Mouse (Mus musculus): ENCODE results near the gene AC129217.1.
A peak's percentile ranks its signal among the peaks of the same experiment; 100 is the strongest.

AC129217.1 gene

DNA sequence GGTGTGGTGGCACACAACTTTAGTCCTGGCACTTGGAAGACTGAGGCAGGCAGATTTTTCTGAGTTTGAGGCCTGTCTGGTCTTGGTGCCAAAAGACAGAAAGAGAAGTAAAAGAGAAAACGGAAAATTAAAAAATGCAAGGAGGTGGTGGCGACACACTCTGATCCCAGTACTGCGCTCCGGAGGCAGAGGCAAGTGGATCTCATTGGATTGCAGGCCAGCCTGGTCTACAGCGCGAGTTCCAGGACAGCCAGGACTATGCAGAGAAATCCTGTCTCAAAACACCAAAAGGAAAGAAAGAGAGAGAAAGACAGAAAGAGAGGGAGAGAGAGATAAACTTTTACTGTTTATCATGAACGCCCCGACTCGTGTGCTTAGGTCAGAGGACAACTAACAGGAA is 41.3 kb downstream of the AC129217.1 start:
- H3K9me3 ChIP-seq (ENCODE audit: low read length): no peaks in the 10 kb centered on the region
- TF ChIP-seq POU5F1 (IDR thresholded peaks at IDR 0.05; ENCODE audit: borderline replicate concordance, low read length) (no peak), NANOG (IDR thresholded peaks at IDR 0.05; ENCODE audit: borderline replicate concordance, low read length) (no peak), CTCF (conservative IDR thresholded peaks at IDR 0.05; ENCODE audit: low read length) (no peak)
- peaks cover 46% of the 10 kb centered on the region for H3K4me1 ChIP-seq (replicated peaks; ENCODE audit: low read depth, low read length)
- no peaks in the 10 kb centered on the region for H3K27me3 ChIP-seq (ENCODE audit: insufficient read depth, low read length)
- H3K36me3 ChIP-seq (ENCODE audit: insufficient read depth, low read length): peaks cover 38% of the 10 kb centered on the region
- H3K4me3 ChIP-seq (replicated peaks; ENCODE audit: low read length): peak overlapping the region; percentile 100

DNA sequence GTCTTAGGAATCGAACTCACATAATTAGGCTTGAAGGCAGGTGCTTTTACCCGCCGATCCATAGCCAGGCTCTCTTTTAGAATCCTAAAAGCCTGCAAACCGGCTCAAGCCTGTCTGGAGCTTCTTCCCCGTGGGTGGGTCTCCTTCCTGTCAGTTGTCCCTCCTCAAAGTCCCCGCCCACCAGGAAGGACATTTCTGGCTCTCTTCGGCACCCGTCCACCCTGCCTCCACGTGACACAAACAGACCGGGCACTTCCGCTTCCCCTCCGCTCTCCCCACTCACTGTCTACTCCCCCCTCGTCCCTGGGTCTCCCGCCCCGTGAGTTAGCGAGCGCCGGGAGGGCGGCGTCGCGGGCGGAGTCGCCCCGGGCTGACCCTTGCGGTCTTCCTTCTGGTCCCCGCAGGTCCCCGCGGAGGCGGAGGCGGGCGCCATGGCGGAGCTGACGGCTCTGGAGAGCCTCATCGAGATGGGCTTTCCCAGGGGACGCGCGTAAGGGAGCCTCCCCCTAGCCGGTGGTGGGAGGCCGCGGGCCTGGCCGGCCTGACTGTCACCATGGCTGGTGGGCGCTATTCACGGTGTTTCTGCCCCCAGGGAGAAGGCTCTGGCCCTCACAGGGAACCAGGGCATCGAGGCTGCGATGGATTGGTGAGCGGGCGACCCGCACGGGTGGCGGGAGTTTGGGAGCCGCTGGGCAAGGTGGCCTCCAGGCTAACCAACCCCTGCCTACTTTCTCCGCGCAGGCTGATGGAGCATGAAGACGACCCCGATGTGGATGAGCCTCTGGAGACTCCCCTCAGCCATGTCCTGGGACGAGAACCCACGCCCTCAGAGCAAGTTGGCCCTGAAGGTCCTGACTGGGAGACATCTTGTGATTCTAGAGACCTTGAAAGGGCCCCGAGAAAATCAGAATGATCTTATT is 42.0 kb downstream of the AC129217.1 start, which contains the start of gene Ubxn1:
Ubxn1 (plus strand) TSS at position 230 of the 920 bp plus-strand sequence.
- Histone ChIP-seq H3K9me3 (ENCODE audit: low read length) (no peaks in the 10 kb centered on the region), H3K4me1 (replicated peaks; ENCODE audit: low read depth, low read length) (peaks cover 46% of the 10 kb centered on the region), H3K27me3 (ENCODE audit: insufficient read depth, low read length) (no peaks in the 10 kb centered on the region), H3K36me3 (ENCODE audit: insufficient read depth, low read length) (peaks cover 45% of the 10 kb centered on the region), H3K4me3 (replicated peaks; ENCODE audit: low read length) (peak within 1 kb of the TSS; percentile 100)
- TF ChIP-seq CTCF (conservative IDR thresholded peaks at IDR 0.05; ENCODE audit: low read length) (no peak), POU5F1 (IDR thresholded peaks at IDR 0.05; ENCODE audit: borderline replicate concordance, low read length) (no peak), NANOG (IDR thresholded peaks at IDR 0.05; ENCODE audit: borderline replicate concordance, low read length) (no peak)

DNA sequence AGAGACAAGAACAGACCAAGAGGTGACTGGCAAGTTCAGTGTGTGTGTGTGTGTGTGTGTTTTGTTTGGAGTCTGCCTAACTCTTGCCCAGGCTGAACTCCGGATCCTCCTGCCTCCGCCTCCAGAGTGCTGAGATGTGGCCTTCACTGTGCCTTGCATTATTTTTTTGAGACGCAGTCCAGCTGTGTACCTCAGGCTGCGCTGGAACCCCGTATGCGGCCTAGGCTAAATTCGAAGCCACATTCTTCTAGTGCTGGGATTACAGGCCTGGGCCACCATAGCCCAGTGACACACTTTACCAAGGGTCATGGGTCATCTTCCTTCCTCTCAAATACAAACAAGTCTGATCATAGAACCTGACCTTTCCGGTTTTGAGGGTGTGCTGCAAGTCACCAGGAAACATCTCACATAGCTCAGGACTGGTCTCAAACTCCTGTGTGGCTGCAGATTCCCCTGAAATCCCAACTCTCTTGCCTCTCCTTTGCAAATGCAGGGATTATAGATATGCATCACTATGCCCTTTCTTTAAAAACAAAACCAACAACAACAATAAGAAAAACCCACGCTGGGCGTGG is 42.8 kb downstream of the AC129217.1 start:
- H3K4me1 ChIP-seq (replicated peaks; ENCODE audit: low read depth, low read length): peaks cover 46% of the 10 kb centered on the region
- no peak for TF ChIP-seq NANOG (IDR thresholded peaks at IDR 0.05; ENCODE audit: borderline replicate concordance, low read length)
- TF ChIP-seq CTCF (conservative IDR thresholded peaks at IDR 0.05; ENCODE audit: low read length): no peak
- TF ChIP-seq POU5F1 (IDR thresholded peaks at IDR 0.05; ENCODE audit: borderline replicate concordance, low read length): no peak
- peak overlapping the region; percentile 100 for H3K4me3 ChIP-seq (replicated peaks; ENCODE audit: low read length)
- H3K27me3 ChIP-seq (ENCODE audit: insufficient read depth, low read length): no peaks in the 10 kb centered on the region
- no peaks in the 10 kb centered on the region for H3K9me3 ChIP-seq (ENCODE audit: low read length)
- H3K36me3 ChIP-seq (ENCODE audit: insufficient read depth, low read length): peaks cover 53% of the 10 kb centered on the region

DNA sequence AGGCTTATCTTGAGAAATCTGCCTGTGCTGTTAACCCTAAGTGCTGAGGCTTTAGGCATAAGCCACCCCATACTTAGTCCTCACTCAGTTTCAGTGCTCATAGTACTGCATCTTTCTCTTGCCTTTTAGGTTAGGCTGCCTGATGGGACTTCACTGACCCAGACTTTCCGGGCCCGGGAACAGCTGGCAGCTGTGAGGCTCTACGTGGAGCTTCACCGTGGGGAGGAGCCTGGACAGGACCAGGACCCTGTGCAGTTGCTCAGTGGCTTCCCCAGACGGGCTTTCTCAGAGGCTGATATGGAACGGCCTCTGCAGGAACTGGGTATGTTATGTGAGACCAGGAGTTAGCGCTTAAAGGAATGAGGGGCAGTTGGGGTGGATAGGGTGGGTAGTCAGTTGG is 45.5 kb downstream of the AC129217.1 start:
- peaks cover 80% of the 10 kb centered on the region for H3K36me3 ChIP-seq (ENCODE audit: insufficient read depth, low read length)
- no peaks in the 10 kb centered on the region for H3K27me3 ChIP-seq (ENCODE audit: insufficient read depth, low read length)
- TF ChIP-seq POU5F1 (IDR thresholded peaks at IDR 0.05; ENCODE audit: borderline replicate concordance, low read length) (no peak), NANOG (IDR thresholded peaks at IDR 0.05; ENCODE audit: borderline replicate concordance, low read length) (no peak), CTCF (conservative IDR thresholded peaks at IDR 0.05; ENCODE audit: low read length) (no peak)
- no peaks in the 10 kb centered on the region for H3K9me3 ChIP-seq (ENCODE audit: low read length)
- peaks cover 52% of the 10 kb centered on the region for H3K4me1 ChIP-seq (replicated peaks; ENCODE audit: low read depth, low read length)
- no peak overlapping the region for H3K4me3 ChIP-seq (replicated peaks; ENCODE audit: low read length)

DNA sequence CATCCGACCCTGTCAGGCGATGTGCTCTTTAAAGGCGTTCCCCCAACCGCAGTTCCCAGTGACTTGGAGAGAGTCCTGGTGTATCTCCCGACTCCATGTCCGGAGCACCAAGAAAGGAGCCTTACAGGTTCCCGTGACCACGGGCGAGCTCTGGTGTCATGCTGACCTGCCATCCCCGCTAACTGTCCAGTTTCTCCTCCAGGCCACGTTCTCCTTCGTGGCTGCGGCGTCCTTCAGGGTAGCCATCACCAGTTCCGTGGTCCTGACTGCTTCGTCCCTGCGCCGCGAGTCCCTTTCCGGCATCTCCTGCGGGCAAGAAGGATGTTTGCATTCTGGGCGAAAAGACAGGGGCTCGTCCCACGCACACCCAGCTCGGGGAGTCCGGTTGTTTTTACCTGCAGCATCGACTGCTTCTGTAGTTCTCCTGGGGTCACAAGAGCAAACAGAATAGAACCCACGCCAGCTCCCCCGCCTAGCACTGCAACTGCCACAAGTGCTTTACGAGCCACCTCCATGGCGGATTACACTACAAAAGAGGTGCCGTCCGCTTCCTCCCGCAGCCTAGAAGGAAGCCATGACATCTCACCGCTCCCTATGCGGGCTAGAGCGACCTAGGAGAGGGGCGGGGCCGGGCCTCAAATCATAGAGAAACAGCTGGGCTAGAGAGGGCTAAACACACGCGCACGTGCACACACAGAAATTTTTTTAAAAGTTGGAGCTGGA is 50.9 kb downstream of the AC129217.1 start, which contains the start of gene Uqcc3:
Uqcc3 (minus strand) TSS at position 613 of the 723 bp plus-strand sequence.
- TF ChIP-seq POU5F1 (IDR thresholded peaks at IDR 0.05; ENCODE audit: borderline replicate concordance, low read length): no peak
- TF ChIP-seq CTCF (conservative IDR thresholded peaks at IDR 0.05; ENCODE audit: low read length): no peak
- TF ChIP-seq NANOG (IDR thresholded peaks at IDR 0.05; ENCODE audit: borderline replicate concordance, low read length): no peak
- Histone ChIP-seq H3K4me1 (replicated peaks; ENCODE audit: low read depth, low read length) (peaks cover 27% of the 10 kb centered on the region), H3K36me3 (ENCODE audit: insufficient read depth, low read length) (peaks cover 46% of the 10 kb centered on the region), H3K9me3 (ENCODE audit: low read length) (no peaks in the 10 kb centered on the region), H3K4me3 (replicated peaks; ENCODE audit: low read length) (peak within 1 kb of the TSS; percentile 93), H3K27me3 (ENCODE audit: insufficient read depth, low read length) (no peaks in the 10 kb centered on the region)

DNA sequence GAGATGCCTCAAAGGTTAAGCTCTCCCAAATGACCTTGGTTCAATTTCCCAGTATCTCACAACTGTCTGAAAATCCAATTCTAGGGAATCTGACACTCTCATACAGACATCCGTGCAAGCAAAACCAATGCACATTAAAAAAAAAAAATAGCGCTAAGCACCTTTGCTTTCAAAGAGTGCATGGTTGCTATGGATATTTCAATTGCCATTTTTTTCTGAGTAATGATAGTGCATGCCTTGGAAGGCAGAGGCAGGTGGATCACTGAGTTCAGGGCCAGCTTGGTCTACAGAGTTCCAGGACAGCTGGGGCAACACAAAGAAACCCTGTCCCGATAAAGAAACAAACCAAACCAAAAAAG is 51.4 kb downstream of the AC129217.1 start:
- Histone ChIP-seq H3K4me1 (replicated peaks; ENCODE audit: low read depth, low read length) (peaks cover 32% of the 10 kb centered on the region), H3K36me3 (ENCODE audit: insufficient read depth, low read length) (peaks cover 41% of the 10 kb centered on the region), H3K9me3 (ENCODE audit: low read length) (no peaks in the 10 kb centered on the region), H3K27me3 (ENCODE audit: insufficient read depth, low read length) (no peaks in the 10 kb centered on the region), H3K4me3 (replicated peaks; ENCODE audit: low read length) (peak overlapping the region; percentile 93)
- TF ChIP-seq NANOG (IDR thresholded peaks at IDR 0.05; ENCODE audit: borderline replicate concordance, low read length) (no peak), POU5F1 (IDR thresholded peaks at IDR 0.05; ENCODE audit: borderline replicate concordance, low read length) (no peak), CTCF (conservative IDR thresholded peaks at IDR 0.05; ENCODE audit: low read length) (no peak)

DNA sequence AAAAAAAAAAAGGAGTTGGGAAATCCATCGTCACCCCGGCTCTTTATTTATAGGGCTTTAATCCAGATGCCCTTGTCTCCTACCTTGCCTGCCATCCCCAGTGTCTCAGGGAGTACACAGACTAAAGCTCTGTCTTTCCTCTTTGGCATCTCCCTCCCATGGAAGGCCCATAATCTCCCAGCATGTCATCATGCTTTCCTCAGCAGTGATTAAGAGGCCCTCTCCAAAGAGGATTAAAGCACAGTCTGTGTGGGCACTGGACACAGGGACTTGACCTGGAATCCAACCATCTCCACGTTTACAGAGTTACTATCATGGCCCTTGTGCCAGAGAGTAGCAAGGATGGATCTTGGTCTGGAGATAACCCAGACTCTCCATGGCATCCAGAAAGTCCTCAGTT is 54.0 kb downstream of the AC129217.1 start, which contains the start of the genes Lbhd1 and Gm49403:
Lbhd1 (plus strand) TSS at position 117 of the 400 bp plus-strand sequence.
Gm49403 (plus strand) TSS at position 315 of the 400 bp plus-strand sequence.
- no peaks in the 10 kb centered on the region for H3K9me3 ChIP-seq (ENCODE audit: low read length)
- peaks cover 47% of the 10 kb centered on the region for H3K4me1 ChIP-seq (replicated peaks; ENCODE audit: low read depth, low read length)
- no peak for TF ChIP-seq NANOG (IDR thresholded peaks at IDR 0.05; ENCODE audit: borderline replicate concordance, low read length)
- no peak for TF ChIP-seq CTCF (conservative IDR thresholded peaks at IDR 0.05; ENCODE audit: low read length)
- TF ChIP-seq POU5F1 (IDR thresholded peaks at IDR 0.05; ENCODE audit: borderline replicate concordance, low read length): no peak
- H3K4me3 ChIP-seq (replicated peaks; ENCODE audit: low read length): no peak within 1 kb of the TSS
- no peaks in the 10 kb centered on the region for H3K27me3 ChIP-seq (ENCODE audit: insufficient read depth, low read length)
- peaks cover 28% of the 10 kb centered on the region for H3K36me3 ChIP-seq (ENCODE audit: insufficient read depth, low read length)

All from E14TG2a.4 (cell line).